Mouse (Mus musculus): ENCODE results near the gene Zmynd8.

Zmynd8 gene

DNA sequence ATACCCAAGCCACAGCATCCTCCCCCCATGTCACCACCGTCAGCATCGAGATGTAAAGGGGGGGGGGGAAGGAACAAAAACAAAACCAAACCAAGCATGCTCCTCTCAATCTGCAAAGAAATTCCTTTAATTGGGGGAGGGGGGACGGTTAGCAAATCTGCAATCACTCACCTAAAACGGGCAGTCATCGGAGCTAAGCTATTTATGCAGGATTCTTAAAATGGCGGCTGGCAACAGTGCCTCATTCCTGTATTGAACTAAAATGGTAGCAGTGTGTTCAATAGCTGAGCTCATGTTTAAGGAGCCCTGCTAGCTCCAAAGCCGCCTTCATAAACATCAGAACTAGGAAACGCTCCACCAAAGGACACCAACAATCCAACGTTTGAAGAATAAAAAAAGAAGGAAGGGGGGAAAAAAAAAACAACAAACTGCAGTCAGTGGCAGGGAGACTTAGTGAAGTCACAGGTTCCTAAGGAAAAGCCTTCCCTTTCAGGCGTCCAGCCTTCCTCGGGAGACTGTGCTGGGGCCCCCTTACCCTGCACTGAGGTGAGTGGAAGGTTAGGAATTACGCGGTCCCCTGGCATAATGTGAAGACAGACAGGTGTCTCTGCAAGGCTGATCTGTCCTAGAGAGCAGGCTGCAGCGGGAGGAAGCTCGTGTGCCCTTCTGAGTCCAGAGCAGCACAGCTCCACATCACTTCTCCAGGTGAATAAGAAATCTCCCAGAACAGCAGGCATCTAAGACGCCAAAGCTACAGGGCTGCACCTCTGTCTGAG is 19.2 kb downstream of the Zmynd8 start:
- no peak for DNase-seq (ENCODE audit: low spot score in 2 of 2)

DNA sequence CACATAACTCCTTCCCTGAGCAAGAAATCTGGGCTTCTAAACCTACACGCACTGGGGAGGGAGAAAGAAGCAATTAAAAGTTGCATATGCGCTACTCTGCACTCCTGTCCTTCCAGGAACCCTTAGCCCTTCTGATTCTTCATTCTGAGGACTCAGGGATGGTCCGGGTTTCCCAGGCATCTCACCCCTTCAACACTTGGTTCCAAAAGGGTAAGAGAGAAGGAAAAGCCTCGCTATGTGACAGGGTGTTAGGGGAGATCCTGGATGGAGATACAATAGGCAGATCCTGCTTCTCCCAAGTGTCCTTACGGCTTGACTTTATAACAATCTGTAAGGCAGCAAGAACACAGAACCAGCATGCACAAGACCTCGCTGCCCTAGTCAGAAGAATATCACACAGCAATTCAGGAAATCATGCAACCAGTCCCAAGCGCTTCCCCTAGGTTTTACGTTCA is 19.9 kb downstream of the Zmynd8 start:
- no peak for DNase-seq (ENCODE audit: low spot score in 2 of 2)

DNA sequence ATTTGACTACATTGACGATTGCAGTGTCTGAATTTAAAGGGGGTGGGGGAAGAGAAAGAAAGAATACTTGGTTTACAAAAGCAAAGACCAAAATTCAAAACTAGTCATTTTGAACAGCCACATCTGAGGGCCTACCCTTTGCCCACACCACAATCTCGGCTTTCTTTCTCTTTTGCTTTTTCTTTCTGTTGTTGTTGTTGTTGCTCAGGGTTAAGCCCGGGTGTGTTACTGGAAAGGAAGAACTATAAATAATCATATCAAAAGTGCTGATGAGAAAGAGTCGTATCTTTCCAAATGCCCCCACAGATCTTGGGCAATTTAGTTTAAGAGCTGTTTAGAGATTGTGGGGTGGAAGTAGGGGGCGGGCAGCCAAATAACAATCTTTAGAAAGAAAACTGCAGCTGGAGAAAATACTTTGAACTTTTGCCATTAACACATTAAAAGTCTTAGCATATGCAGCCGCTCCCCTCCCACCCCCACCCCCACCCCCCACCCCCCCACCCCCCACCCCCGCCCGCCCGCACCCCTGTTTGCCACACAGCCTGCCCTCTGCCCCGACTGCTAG is 20.7 kb downstream of the Zmynd8 start:
- no peak for DNase-seq (ENCODE audit: low spot score in 2 of 2)

DNA sequence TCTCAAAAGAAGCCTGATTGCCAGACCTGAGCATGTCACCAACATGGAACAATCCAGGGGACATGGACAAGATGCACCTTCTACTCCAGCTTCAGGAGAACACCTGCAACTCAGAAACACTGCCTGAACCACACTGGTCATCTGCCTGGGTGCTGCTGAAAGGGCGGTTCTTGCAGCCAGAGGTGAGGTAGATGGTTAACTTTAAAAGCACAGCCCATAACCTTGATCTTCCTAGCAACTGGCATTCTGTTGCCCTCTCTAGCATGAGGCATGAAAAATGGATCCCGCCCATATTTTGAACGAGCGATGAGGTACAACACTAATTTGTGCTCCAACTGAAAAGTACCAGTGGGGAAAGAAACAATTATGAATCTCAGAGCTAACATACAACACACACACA is 21.6 kb downstream of the Zmynd8 start:
- no peak for DNase-seq (ENCODE audit: low spot score in 2 of 2)

DNA sequence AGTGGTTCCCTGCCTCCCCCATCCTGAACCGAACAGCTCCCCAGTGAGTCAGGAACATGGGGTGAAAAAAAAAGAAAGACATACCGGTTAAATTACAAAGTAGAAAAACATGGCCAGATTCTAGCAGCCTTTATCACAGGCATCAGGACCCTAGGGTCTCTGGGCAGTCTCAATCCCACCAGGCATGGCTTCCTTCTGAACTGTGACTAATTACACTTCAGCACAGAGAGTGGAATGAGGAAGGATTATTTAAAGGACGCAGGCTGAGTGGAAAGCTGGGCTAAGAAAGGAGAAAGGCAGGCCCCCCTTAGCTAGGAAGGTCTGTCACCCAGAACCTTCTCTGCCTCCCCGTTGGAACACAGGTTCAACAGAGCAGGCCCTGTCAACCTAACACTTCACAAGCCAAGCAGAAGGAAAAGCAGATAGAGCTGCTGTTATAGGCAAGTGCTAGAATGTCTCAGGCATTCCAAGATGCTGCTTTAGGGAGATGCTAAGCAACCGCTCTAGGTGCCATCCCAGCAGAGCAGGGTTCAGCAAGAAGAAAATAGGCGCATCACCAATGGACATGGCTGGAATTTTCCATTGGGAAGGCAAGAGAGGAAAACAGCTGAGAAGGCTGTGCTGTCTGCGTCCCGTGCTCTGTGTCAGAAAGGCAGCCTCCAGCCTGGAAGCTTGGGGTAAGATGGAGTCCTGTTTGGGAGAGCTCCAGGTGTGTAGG is 22.5 kb downstream of the Zmynd8 start:
- DNase-seq (ENCODE audit: low spot score in 2 of 2): no peak

DNA sequence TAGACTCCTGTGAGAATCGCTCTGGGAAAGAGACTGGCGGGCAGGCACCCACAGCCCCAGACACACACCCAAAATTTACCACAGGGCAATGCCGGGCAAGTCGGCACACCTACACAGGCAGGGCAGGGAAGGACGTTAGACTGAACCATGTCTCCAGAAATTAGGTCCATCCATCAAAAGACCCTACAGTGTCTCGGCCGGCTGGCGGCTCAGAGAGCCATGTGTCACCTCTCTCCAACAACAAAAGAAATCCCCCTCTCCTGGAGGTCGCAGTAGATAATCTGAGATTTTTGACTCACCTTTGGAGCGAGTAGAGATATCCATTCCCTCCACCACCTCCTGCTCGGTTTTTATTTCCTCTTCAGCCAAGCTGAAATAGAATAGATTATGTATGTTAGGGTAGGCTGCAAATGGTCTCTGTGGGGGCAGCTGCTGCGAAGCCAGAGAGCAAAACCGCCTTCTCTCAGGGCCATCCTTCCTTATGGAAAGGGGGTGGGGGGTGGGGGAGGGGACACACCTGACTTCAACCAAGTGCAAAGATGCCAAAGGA is 23.3 kb downstream of the Zmynd8 start:
- DNase-seq (ENCODE audit: low spot score in 2 of 2): no peak

DNA sequence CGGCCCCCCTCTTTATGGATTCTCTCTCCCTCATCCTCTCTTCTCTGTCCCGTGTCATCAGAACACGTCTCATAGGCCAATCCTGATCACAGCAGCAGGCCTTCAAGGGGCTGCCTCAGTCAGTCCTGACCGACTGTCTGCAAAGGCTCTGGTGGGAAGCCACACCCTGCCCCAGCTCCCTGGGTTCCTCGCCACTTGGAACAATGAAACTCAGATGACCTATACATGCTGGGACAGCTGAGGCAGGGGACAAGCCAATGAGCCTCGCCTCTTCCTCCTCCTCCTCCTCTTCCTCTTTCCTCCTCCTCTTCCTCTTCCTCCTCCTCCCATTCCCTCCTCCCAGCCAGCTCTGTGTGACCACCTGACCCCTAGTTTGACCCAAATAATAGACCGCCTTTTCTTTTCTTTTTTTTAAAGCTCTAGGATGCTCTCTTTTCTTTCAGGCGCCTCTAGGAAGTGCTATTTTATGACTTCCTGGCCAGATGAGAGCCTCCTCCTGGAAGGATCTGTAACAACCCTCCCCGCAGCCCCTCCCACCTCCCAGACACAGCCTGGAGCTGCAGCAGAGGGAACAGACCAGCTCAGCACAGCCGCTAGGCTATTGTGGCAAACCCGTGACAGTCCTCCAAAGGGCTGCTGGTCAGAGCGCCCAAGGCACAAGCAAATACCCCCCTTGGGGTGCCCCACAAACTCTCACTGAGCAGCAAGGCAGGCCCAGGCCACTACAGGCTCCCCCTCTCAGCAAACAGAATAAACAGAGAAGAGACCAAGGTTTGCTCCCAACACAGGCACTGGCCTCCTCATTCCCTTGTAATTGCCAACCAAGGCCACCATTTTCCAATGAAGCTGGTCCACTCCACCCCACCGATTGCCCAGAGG is 24.1 kb downstream of the Zmynd8 start:
- peak; percentile 79 to 89 for DNase-seq (ENCODE audit: low spot score in 2 of 2)

DNA sequence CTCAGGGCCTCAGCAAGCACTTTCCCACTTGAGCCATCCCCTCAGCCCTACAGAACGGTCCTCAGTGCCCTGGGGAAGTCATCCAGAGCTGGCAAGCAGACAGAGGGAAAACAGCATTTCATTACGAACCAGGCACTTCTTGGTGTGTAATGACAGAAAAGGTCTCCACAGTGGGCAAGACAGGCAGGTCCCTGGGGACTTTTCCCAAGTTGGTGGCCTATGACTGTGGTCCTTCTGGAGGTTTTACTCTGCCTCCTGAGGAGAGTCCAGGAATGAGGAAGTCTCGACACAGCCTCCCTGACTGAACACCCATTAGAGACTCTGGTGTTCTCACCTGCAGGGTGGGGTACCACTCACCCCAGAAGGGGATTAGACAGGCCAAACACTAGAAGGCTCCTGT is 25.0 kb downstream of the Zmynd8 start:
- no peak for DNase-seq (ENCODE audit: low spot score in 2 of 2)

DNA sequence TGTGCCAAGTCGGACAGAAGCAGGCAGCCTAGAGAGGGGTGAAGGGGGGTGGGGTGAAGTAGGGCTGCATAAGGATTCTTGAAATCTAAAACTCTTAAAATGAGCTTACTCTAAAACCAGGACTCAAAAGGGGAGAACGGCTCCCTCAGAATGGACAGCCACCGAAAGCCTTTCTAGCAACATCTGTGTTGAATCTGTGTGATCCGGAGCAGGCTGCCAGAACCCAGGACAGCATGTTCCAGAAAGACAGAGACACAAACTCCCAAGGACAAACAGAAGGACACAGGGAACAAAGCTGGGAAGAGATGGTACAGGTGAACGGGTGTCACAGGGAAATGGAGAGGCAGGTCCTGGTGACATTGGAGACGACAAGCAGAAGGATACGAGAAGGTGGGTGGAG is 25.6 kb downstream of the Zmynd8 start:
- DNase-seq (ENCODE audit: low spot score in 2 of 2): no peak

DNA sequence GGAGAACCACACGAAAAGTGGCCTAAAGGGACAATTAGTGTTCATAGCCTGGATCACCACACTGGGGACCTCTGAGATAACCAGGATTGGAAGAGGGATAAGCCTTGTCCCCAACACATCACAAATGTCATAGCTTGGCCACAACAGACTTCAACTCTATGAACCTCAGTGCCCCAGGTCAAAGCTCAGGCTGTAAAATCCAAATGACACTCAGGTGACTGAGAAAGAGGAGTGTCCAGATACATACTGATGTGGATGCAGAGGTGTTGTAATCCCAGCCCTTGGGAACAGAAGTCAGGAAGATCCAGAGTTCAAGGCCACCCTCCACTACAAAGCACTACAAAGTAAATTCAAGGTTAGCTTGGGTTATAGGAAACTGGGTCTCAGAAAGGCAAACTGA is 29.6 kb downstream of the Zmynd8 start:
- DNase-seq (ENCODE audit: low spot score in 2 of 2): no peak

DNA sequence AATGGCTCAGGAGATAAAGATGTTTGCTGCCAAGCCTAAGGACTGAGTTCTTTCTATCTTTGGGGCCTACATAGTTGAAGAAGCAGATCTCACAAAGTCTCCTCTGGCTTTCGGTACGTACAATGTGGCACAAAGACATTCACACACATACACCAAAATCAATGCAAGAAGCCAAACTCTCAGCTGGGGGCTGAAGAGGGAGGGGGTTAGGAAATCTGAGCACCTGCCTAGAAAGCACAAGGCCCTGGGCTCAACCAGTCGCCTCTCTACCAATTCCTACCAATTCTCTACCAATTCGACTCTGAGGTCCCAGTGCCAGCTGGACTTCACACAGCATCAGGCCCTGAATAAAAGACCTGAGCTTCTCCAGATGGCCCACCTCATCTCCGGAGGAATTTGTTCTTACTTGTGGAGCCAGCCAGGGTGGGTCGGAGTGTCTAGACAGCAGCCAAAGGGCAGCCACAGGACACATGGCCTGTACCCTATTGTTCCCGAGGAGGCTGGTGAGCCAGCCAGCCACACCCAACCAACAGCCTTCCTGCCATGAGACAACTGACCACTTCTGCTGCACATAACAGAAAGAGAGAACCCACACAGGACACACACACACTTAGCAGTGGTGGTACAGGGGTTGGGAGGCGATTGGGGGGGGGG is 30.2 kb downstream of the Zmynd8 start:
- no peak for DNase-seq (ENCODE audit: low spot score in 2 of 2)

DNA sequence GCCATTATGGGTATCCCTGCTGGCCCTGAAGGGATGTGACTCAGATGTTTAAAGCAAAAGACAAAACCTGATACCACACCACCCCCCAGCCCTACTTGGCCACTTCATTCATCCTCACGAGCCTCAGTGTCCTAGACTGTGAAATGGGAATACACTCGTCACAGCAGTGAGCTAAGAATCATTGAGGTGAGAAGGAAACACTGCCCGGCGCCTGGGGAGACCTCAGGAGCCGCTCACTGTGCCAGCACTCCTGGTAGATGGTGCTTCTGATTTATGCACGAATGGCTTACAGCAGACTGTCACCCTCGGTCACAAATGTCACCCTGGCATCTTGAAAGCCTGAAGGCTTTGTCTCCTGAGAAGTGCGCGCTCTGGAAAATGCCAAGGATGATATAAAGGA is 31.3 kb downstream of the Zmynd8 start:
- DNase-seq (ENCODE audit: low spot score in 2 of 2): no peak

DNA sequence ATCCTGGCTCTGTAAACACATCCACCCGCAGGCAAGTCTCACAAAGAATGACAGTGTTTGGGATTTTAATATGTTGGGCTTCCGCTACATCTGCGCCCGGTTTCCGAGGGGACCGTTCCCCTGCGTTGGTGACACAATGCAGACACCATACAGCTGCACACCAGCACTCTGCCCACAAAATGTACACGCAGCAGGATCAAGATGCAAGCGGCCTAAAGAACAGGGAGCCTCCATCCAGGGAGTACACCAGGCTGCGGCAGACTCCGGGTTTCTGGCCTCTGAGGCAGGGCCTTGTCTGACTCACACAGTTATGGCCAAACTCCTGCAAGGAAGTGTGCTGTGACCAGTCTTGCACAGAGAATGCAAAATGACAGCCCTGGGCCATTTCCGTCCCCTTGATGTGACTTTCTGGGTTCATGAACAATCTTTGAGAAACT is 31.8 kb downstream of the Zmynd8 start:
- DNase-seq (ENCODE audit: low spot score in 2 of 2): no peak

DNA sequence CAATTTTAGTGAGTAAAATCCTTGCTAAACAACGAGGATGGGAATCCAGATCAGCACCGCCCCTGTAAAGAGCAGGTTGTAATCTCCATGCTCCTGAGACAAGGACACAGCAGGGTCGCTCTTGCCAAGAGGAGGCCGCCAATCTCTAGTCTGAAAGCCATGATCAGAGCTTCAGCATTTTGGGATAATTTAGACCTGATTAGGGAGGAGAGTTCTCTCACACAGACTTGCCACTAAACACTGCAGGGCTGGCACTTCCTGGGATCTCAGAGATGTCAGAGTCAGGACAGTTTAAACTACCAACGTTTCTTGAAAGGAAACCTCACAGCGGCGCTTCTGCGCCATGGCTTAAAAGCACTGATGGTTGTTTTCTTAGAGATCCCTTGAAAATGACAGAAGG is 32.4 kb downstream of the Zmynd8 start:
- DNase-seq (ENCODE audit: low spot score in 2 of 2): no peak

DNA sequence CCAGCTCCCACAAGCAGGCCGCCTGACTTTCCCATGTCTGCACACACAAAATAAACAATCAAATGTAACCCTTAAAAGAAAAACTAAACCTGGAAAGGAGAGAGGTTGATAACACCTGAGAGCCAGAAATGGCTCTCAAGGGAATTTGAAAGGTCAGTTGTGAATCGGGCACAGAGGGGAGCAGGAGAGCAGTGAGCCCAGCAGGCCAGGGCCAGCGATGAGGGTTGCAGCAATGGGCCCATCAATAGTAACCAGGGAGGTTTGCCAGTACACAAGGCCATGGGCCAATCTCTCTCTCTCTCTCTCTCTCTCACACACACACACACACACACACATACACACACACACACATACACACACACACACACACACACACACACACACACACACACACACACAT is 34.0 kb downstream of the Zmynd8 start:
- no peak for DNase-seq (ENCODE audit: low spot score in 2 of 2)

DNA sequence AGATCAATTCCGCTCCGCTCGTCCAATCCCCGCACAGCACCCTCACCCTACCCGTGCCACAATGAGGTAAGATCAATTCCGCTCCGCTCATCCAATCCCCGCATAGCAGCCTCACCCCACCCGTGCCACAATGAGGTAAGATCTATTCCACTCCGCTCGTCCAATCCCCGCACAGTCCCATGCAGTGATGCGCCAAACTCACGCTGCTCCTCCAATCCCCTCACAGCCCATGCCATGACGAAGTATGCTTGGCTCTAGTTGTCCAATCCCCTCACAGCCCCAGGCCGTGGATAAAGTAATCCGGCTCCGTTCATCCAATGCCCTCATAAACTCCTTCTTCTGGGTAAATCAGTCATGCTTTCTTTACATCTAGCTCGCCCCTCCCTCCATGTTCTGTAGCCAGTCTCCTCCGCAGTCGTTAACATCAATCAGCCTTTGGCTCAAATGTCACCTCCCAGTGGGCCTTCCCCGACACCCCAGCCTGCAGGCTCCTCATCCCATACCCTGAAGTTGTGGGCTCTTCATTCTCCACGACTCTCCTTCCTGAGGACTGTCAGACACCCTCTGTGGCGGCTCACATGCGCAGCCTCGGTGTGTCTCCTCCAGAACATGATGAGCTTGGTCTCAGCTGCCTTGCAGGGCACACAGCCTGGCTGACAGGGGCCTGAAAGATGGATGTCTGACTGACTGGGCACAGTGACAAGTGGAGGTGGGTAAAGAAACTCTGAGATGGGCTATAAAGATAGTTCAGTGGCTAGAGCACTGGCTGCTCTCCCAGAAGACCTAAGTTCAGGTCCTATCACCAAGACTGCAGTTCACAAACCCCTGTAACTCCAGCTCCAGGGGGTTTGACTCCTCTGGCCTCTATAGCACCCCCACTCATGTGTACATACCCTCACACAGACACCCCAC is 36.9 kb downstream of the Zmynd8 start:
- DNase-seq (ENCODE audit: low spot score in 2 of 2): no peak

DNA sequence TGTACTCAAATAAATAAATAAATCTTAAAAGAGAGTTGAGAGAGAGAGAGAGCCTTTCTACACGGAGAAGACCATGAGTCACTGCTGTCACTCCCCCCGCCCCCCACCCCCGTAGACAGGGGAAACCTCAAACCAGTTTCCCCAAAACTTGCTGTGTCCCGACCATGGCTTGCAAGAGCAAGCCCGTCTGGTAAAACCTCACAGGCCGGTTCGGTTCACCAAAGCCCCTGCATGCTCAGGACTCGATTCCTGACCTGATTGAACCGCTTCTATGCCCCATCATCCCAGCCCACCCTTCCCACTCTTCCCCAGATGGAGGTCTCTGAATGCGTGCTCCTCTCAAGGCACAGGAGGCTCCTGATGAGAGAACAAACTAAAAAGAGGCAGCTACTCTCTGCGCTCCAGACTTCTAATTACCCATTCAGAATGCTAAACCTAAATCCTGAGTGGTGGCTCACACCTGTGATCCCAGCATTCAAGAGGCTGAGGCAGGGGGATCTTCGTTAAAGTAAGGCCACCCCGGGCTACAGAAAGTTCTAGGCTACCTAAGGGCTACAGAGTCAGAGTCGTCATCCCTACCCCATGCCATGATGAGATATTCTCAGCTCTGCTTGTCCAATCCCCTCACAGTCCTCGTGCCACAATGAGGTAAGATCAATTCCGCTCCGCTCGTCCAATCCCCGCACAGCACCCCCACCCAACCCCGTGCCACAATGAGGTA is 37.7 kb downstream of the Zmynd8 start:
- no peak for DNase-seq (ENCODE audit: low spot score in 2 of 2)

DNA sequence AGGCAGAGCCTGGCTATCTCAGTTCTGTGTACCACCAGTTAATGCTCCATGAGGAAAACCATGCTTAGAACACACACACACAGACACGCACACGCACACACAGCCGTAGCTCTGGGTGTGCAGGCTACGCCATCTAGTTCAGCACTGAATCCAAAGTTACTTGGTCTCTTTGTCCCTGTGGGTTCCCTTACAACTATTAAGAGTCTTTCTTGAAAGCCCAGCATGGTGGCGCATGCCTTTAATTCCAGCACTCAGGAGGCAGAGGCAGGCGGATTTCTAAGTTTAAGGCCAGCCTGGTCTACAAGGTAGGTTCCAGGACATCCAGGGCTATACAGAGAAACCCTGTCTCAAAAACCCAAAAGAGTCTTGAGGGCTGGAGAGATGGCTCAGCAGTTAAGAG is 38.4 kb downstream of the Zmynd8 start:
- no peak for DNase-seq (ENCODE audit: low spot score in 2 of 2)

Measured in right cerebral cortex, postnatal 36 days (tissue).